Mouse (Mus musculus): ENCODE measurements around the gene Tdrd7. TPM values are rescaled to one million over a fixed set of nuclear protein-coding genes. Genes with fewer than 3 reads are reported as not detected.

Gene Tdrd7
- polyA plus RNA-seq (2012; rRNA removed): 4.3 and 5.0 TPM in 2 replicates

GRCm38 (mm10) chr4:45964771-45965439 lies at the start of gene Tdrd7:
Tdrd7 (plus strand) TSS chr4:45965334.
- Histone ChIP-seq H3K4me1 (replicated peaks; ENCODE audit: control insufficient read depth, insufficient read depth, low read length) (no peaks in the 10 kb centered on the region), H3K36me3 (ENCODE audit: control insufficient read depth, insufficient read depth, low read length) (no peaks in the 10 kb centered on the region), H3K27ac (ENCODE audit: control insufficient read depth, insufficient read depth, low read length) (no peak within 1 kb of the TSS), H3K27me3 (ENCODE audit: control insufficient read depth, insufficient read depth, low read length) (no peaks in the 10 kb centered on the region; the same call in 1 of the 2 replicates), H3K4me3 (ENCODE audit: control insufficient read depth, insufficient read depth, low read length) (no peak within 1 kb of the TSS)
- WGBS: 88% methylated on average over 10 of the region's 10 CpGs
- TF ChIP-seq POLR2A (IDR thresholded peaks at IDR 0.05; ENCODE audit: control insufficient read depth, extremely low read depth, insufficient read depth, low read length, poor library complexity) (no peak), CTCF (IDR thresholded peaks at IDR 0.05; ENCODE audit: borderline replicate concordance, control insufficient read depth, extremely low read depth, insufficient read depth, low read length, poor library complexity) (no peak)
- DNase-seq: no peak

- DNase-seq: no peak
- WGBS: 85% methylated on average over 7 of the region's 7 CpGs
- Histone ChIP-seq H3K4me1 (replicated peaks; ENCODE audit: control insufficient read depth, insufficient read depth, low read length) (no peaks in the 10 kb centered on the region), H3K4me3 (ENCODE audit: control insufficient read depth, insufficient read depth, low read length) (no peak overlapping the region), H3K36me3 (ENCODE audit: control insufficient read depth, insufficient read depth, low read length) (no peaks in the 10 kb centered on the region), H3K27ac (ENCODE audit: control insufficient read depth, insufficient read depth, low read length) (no peak overlapping the region), H3K27me3 (ENCODE audit: control insufficient read depth, insufficient read depth, low read length) (no peaks in the 10 kb centered on the region)
- TF ChIP-seq CTCF (IDR thresholded peaks at IDR 0.05; ENCODE audit: borderline replicate concordance, control insufficient read depth, extremely low read depth, insufficient read depth, low read length, poor library complexity) (no peak), POLR2A (IDR thresholded peaks at IDR 0.05; ENCODE audit: control insufficient read depth, extremely low read depth, insufficient read depth, low read length, poor library complexity) (no peak)
These were observed 48.0 kb upstream of the Tdrd7 start for GRCm38 (mm10) chr4:45917091-45917490.

DNA sequence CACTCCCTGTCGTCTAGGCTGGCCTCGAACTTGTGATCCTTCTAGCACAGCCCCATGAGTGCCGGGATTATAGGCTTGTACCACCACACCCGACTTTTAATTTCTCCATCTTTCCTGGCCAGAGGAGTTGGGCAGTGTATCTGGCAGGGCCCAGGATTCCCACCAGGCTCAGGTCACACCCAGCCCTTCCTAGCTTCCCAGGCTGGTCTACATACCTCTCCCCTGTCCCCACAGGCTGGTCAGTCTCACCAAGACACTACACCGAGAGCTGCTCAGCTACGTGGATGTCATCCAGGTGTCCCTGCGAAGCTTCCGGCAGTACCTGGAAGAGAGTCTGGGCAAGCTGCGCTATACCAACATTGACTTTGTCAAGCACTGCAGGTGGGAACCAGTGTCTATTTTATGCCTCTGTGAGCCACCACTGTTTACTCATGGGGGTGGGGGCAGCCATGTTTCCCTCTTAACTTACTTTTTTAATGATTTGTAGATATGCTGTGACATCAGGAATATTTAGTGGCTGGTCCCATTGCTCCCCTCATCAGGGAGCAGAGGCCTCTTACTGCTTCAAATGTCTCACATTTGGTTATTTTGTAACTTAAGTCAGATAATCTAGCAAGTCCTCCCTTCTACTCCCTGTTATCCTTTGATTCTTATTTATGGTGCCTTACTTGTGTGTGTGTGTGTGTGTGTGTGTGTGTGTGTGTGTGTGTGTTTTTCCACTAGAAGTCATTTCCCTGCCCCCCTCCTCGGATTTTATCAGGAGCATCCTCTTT lies 43.3 kb upstream of the Tdrd7 start:
- H3K36me3 ChIP-seq (ENCODE audit: control insufficient read depth, insufficient read depth, low read length): no peaks in the 10 kb centered on the region
- H3K27me3 ChIP-seq (ENCODE audit: control insufficient read depth, insufficient read depth, low read length): no peaks in the 10 kb centered on the region
- no peak overlapping the region for H3K4me3 ChIP-seq (ENCODE audit: control insufficient read depth, insufficient read depth, low read length)
- WGBS: 93% methylated on average over 10 of the region's 10 CpGs
- no peaks in the 10 kb centered on the region for H3K4me1 ChIP-seq (replicated peaks; ENCODE audit: control insufficient read depth, insufficient read depth, low read length)
- TF ChIP-seq POLR2A (IDR thresholded peaks at IDR 0.05; ENCODE audit: control insufficient read depth, extremely low read depth, insufficient read depth, low read length, poor library complexity) (no peak), CTCF (IDR thresholded peaks at IDR 0.05; ENCODE audit: borderline replicate concordance, control insufficient read depth, extremely low read depth, insufficient read depth, low read length, poor library complexity) (no peak)
- no peak overlapping the region for H3K27ac ChIP-seq (ENCODE audit: control insufficient read depth, insufficient read depth, low read length)
- no peak for DNase-seq

DNA sequence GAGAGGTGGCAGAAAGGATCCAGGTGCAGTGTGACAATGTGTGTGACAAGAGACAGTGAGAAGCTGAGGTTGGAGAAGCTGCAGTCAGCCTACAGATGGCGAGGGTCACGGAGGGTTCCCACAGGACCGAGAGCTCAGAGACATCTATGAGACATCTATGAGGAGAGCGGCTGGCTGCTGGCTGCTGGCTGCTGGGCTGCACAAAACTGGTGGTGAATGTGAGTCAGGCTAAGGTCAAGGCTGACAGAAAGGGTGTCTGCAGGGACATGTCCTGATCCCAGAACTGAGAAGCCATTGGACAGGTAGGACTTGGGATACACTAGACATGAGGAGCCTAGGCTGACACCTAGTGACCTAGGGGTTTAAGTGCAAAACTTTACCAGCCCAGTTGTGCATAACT lies 41.1 kb upstream of the Tdrd7 start:
- no peak for DNase-seq
- no peaks in the 10 kb centered on the region for H3K27me3 ChIP-seq (ENCODE audit: control insufficient read depth, insufficient read depth, low read length)
- 93% methylated on average over 4 of the region's 4 CpGs for WGBS
- no peaks in the 10 kb centered on the region for H3K4me1 ChIP-seq (replicated peaks; ENCODE audit: control insufficient read depth, insufficient read depth, low read length)
- H3K36me3 ChIP-seq (ENCODE audit: control insufficient read depth, insufficient read depth, low read length): no peaks in the 10 kb centered on the region
- no peak for TF ChIP-seq CTCF (IDR thresholded peaks at IDR 0.05; ENCODE audit: borderline replicate concordance, control insufficient read depth, extremely low read depth, insufficient read depth, low read length, poor library complexity)
- TF ChIP-seq POLR2A (IDR thresholded peaks at IDR 0.05; ENCODE audit: control insufficient read depth, extremely low read depth, insufficient read depth, low read length, poor library complexity): no peak
- no peak overlapping the region for H3K27ac ChIP-seq (ENCODE audit: control insufficient read depth, insufficient read depth, low read length)
- H3K4me3 ChIP-seq (ENCODE audit: control insufficient read depth, insufficient read depth, low read length): no peak overlapping the region

DNA sequence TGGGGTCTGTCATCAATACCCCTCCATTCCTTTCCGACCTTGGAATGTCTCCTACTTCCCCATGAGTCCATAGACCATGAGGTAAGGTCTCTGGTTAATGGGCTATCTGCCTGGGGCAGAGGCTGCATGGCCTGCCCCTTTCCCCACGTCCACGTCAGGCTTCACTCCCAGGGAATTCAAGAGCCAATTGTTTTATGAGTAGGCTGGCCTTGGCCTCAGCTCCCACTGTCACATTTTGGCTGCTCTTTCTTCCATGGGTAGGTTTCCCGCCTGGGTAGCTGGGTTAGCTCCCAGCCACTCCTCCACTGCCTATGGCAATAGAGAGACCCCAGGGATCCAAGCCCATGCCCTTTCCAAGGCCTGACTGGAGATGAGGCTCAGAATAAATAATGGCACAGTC lies 36.6 kb upstream of the Tdrd7 start:
- H3K36me3 ChIP-seq (ENCODE audit: control insufficient read depth, insufficient read depth, low read length): no peaks in the 10 kb centered on the region
- 97% methylated on average over 4 of the region's 4 CpGs for WGBS

GRCm38 (mm10) chr4:45941628-45942044 lies 23.5 kb upstream of the Tdrd7 start:
- TF ChIP-seq POLR2A (IDR thresholded peaks at IDR 0.05; ENCODE audit: control insufficient read depth, extremely low read depth, insufficient read depth, low read length, poor library complexity) (no peak), CTCF (IDR thresholded peaks at IDR 0.05; ENCODE audit: borderline replicate concordance, control insufficient read depth, extremely low read depth, insufficient read depth, low read length, poor library complexity) (peak; percentile 81; the same call in 1 of the 2 replicates)
- Histone ChIP-seq H3K4me3 (ENCODE audit: control insufficient read depth, insufficient read depth, low read length) (no peak overlapping the region), H3K27me3 (ENCODE audit: control insufficient read depth, insufficient read depth, low read length) (no peaks in the 10 kb centered on the region), H3K4me1 (replicated peaks; ENCODE audit: control insufficient read depth, insufficient read depth, low read length) (peaks cover 5% of the 10 kb centered on the region), H3K27ac (ENCODE audit: control insufficient read depth, insufficient read depth, low read length) (no peak overlapping the region), H3K36me3 (ENCODE audit: control insufficient read depth, insufficient read depth, low read length) (no peaks in the 10 kb centered on the region)
- WGBS: 15% methylated on average over 13 of the region's 13 CpGs
- peak; percentile 60 for DNase-seq

More for the DNA sequence above, 36.6 kb upstream of the Tdrd7 start:
- TF ChIP-seq POLR2A (IDR thresholded peaks at IDR 0.05; ENCODE audit: control insufficient read depth, extremely low read depth, insufficient read depth, low read length, poor library complexity) (no peak), CTCF (IDR thresholded peaks at IDR 0.05; ENCODE audit: borderline replicate concordance, control insufficient read depth, extremely low read depth, insufficient read depth, low read length, poor library complexity) (no peak)
- no peaks in the 10 kb centered on the region for H3K4me1 ChIP-seq (replicated peaks; ENCODE audit: control insufficient read depth, insufficient read depth, low read length)
- H3K4me3 ChIP-seq (ENCODE audit: control insufficient read depth, insufficient read depth, low read length): no peak overlapping the region
- H3K27ac ChIP-seq (ENCODE audit: control insufficient read depth, insufficient read depth, low read length): no peak overlapping the region
- H3K27me3 ChIP-seq (ENCODE audit: control insufficient read depth, insufficient read depth, low read length): no peaks in the 10 kb centered on the region
- no peak for DNase-seq
